Mouse (Mus musculus) right cerebral cortex, postnatal 14 days (tissue): ENCODE data around the gene 1810009A15Rik.

Experiments used
- DNase-seq: peaks from one replicate; pipeline ENCODE4 v3.0.0; 2022

The 1810009A15Rik gene

GRCm38 (mm10) chr19:8921741-8922140 lies 33.1 kb downstream of the 1810009A15Rik start:
- no peak for DNase-seq

GRCm38 (mm10) chr19:8926766-8927165 lies 38.1 kb downstream of the 1810009A15Rik start:
- DNase-seq = no peak

- no peak for DNase-seq
These were observed 39.4 kb downstream of the 1810009A15Rik start for GRCm38 (mm10) chr19:8927891-8928525.

GRCm38 (mm10) chr19:8928689-8929223 lies 40.1 kb downstream of the 1810009A15Rik start:
- DNase-seq = no peak

GRCm38 (mm10) chr19:8929224-8930088 lies 40.8 kb downstream of the 1810009A15Rik start, which contains the start of the genes Rom1 and Eml3:
TSS of gene Rom1 (minus strand) at chr19:8929356.
TSS of gene Eml3 (plus strand) at chr19:8929552.
- DNase-seq = peak; percentile 48

- DNase-seq = no peak
These were observed 41.5 kb downstream of the 1810009A15Rik start for GRCm38 (mm10) chr19:8930117-8930516.

GRCm38 (mm10) chr19:8930771-8931170 lies 42.1 kb downstream of the 1810009A15Rik start:
- DNase-seq = no peak

GRCm38 (mm10) chr19:8936736-8937135 lies 48.1 kb downstream of the 1810009A15Rik start:
- DNase-seq = no peak
